Mouse (Mus musculus): ENCODE data around the gene Chit1.

The Chit1 gene

DNA sequence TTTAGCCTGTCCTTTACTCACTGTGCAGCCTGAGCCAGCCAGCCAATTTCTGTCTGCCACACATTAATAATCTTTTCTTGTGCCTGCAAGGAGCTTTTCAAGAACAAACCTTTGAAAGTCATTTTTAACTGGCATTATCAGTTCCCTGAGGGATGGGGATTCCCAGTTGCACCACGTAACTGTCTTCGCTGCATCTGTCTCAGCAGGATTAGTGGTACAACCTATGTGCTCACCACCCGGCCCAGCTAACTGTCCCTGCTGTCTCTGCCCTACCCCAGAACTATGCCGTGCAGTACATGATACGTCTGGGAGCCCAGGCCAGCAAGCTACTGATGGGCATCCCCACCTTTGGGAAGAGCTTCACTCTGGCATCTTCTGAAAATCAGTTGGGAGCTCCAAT is 77.2 kb downstream of the Chit1 start:
- DNase-seq (ENCODE audit: low read depth, low spot score): no peak

DNA sequence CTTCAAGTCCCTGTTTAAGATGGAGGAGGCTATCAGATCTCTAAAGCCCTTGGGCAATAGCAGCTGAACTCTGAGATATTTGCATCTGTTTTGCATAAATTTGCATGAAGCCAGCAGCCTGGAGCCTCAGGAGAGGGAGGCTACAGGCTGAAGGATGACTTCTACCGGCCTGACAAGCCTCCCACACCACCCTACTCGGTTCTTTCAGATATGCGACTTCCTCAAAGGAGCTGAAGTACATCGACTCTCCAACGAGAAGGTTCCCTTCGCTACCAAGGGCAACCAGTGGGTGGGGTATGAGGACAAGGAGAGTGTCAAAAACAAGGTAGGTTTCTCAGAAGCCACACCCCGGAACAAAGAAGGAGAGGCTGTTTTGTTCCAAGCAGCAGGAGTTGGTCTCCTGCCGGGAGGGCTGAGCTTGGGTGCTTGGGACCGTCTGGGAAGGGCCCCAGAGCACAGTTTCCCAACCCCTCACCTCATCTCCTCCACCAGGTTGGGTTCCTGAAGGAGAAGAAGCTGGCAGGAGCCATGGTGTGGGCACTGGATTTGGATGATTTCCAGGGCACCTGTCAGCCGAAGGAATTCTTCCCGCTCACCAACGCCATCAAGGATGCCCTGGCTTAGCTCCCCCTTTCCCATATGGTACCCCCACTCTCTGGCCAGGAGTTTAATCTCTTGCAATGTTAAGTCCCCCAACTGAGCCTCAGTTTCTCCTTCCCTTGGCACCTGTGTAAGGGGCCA is 78.1 kb downstream of the Chit1 start:
- peak; percentile 71 for DNase-seq (ENCODE audit: low read depth, low spot score)

DNA sequence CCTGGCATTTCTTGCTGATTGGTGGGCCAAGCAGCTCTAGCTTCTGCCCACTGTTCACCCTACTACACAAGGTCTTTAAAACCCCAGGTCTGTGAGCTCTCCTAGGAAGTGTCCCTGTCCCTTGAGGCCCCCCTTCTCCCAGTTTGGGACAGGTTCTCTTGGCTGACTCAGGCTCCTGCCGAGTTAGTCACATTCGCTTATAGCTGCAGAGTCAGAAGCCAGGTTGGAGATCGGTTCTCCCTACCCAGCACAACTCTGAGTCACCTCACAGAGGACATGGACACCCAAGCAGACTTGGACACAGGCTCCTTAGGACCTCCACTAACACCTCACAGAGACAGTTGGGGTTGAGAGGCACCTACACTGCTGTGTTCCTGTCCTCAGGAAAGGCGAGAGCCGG is 80.2 kb downstream of the Chit1 start:
- no peak for DNase-seq (ENCODE audit: low read depth, low spot score)

DNA sequence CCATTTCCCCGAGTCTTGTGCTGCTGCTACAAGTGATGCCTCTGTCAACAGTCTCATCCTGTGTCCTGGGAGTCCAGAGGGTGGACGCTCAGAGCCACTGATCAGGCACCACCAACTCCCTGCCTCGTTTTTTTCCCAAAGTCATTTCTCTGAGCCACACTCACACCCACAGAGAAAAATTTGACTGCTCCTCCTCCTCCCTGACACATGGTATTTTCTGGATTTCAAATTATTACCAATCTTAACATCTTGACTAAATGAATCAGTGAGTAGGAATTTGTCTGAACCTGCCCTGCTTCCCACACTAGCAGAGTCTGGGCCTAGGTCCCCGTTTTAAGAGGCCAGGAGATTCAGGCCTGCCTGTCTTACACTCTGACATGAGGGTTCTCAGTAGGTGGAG is 81.0 kb downstream of the Chit1 start:
- no peak for DNase-seq (ENCODE audit: low read depth, low spot score)

DNA sequence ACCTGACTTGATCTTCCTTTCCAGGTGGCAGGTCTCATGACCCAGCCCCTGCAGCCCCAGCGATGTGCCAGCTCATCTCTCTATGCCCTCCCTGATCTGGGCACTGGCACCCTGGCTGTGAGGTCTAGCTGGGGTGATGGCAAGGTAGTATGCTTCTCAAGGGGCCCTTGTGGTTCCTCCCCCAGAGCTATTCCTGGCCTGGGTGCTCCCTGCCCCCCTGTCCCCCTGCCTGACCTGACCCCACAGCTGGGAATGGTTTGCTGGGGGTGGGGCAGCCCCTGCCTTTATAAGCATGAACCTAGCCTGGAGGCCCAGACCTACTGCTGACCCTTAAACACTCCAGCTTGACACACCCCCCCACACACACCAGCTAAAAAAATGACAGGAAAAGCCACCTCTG is 82.1 kb downstream of the Chit1 start, which contains the start of gene Mybph:
TSS of gene Mybph (plus strand) at position 323 of the 400 bp plus-strand sequence.
- no peak for DNase-seq (ENCODE audit: low read depth, low spot score)

DNA sequence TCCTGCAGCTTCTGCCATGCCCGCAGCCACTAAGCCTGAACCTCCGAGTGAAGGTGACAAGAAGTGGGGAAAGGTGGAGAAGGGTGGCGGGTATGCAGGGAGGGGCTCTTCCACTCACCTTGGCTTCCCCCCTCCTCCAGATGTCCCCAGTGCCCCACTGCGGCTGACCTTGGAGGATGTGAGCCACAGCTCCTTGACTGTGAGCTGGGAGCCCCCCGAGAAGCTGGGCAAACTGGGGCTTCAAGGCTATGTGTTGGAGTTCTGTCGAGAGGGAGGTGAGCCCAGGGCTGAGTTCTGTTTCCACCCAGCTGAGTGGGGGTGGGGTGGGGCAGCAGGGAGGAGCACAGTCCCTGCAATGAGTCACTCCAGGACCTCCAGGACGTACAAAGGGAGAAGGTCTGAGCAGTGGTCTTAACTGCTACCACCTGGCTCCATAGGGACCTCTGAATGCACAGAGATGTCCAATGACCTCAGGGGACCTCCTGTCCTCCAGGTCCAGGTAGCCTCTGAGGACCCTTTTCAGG is 82.7 kb downstream of the Chit1 start:
- DNase-seq (ENCODE audit: low read depth, low spot score): no peak

DNA sequence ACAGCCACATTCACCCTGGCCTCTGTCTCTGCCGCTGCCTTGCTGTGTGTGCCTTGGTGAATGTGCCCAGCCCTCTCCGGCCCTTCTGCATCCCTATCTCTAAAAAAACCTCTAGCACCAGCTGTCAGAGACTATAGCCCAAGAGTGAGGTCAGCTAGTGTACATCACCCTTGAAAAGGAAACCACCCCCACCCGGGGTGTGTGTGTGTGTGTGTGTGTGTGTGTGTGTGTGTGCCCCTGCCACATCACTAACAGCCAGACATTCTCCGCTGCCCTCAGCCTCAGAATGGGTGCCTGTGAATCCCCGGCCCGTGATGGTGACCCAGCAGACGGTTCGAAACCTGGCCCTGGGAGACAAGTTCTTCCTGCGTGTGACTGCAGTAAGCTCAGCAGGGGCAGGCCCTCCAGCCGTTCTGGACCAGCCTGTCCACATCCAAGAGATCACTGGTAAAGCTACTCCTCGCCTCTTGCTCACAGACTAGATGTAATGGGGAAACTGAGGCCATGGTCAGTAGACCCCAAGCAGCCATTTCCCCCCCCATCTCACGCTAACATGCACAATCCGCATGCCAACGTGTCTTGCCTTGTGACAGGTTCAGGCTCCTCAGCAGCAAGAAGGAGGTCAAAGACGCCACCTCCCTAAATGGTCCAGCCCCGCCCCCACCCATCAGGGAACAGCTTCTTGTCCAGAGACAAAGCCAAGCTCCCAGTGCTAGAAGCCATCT is 83.4 kb downstream of the Chit1 start:
- no peak for DNase-seq (ENCODE audit: low read depth, low spot score)

DNA sequence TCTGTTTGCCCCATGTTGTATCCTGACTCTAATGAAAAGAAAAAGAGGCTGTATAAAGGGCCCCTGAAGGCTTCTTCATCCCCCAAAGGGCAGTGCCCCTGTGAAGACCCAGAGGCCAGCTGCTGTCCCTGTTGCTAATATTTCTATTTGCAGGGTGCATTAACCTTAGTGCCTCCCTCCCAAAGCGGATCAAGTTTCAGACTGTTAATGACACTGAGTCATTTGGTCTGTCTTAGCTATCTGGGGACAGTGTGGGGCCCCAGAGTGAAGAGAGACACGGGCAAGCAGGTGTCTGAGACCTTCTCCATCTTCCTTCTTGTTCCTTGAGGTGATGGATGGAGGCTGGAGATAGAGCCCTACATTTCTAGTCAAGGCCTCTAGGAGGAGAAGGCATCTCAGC is 84.1 kb downstream of the Chit1 start:
- DNase-seq (ENCODE audit: low read depth, low spot score): no peak

DNA sequence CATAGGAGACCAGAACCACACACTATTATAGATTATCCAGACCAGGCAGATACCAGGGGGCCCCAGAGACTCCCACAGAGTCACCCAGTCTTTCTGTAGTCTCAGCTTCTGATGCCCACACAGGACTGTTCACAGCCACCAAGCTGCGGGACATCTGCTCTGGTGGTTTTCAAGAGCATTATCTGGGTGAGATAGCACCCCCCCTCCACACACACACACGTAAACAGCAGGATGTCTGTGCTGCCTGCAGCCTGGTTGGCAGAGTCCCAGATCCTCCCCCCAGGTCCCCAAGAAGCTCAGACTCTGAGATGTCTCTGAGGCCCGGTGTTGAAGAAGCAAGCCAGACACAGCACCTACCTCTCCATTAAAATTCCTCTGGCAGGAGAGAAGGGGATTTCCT is 84.5 kb downstream of the Chit1 start:
- DNase-seq (ENCODE audit: low read depth, low spot score): no peak

DNA sequence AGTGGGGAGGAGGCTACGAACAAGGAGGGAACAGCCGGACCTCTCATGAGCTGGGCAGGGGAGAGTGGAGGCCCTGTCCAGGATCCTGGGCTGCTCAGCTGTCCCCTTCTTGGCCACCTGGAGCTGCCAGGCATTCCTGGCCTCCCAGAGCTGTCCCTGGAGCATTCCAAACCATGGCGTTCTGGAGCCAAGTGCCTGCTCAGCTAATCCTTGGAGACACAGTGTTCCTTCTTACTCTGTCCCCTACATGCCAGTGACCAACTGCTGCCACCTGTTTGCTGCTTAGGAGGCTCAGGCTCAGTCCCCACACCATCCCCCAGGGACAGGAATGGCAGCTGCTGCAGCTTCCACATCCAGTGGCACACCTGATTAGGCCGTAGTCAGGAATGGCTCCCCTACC is 84.9 kb downstream of the Chit1 start:
- no peak for DNase-seq (ENCODE audit: low read depth, low spot score)

DNA sequence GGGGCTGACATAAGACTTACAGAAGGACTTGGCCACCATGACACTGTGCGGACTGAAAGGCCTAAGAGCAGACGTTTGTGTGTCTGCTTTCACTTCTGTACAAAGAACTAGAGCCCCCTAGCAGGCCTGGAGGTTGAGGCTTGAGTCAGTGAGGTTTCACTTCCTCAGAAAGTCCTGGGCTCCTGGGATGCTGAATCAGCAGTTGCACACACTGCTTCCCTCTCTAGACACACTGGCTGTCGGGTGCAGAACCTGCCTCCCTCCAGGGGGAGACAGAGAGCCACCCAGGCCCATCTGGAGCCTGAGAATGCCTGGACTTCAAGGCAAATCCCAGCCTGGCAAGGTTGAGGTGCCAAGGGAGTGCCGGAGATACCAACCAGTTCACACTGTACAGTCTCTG is 85.3 kb downstream of the Chit1 start:
- peak; percentile 36 for DNase-seq (ENCODE audit: low read depth, low spot score)

DNA sequence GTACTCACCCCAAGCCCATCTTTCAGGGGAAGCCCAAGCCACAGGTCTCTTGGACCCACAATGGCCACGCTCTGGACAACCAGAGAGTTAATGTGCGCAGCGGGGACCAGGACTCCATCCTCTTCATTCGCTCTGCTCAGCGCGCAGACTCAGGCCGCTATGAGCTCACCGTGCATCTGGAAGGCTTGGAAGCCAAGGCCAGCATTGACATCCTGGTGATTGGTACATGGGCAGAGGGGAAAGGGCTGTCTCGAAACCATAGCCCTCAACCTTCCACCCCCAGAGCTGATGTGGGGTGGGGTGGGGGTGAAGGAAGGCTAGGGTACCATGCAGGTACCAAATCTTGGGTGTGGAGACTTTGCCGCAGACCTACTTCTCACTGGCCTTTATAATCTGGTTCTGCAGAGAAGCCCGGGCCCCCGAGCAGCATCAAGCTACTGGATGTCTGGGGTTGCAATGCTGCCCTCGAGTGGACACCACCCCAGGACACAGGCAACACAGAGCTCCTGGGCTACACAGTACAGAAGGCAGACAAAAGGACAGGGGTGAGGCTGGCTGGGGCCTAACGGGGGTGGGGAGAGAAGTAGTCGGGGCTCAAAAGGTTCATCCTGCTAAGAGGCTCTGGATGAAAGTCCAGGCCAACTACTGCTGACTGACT is 86.4 kb downstream of the Chit1 start:
- no peak for DNase-seq (ENCODE audit: low read depth, low spot score)

DNA sequence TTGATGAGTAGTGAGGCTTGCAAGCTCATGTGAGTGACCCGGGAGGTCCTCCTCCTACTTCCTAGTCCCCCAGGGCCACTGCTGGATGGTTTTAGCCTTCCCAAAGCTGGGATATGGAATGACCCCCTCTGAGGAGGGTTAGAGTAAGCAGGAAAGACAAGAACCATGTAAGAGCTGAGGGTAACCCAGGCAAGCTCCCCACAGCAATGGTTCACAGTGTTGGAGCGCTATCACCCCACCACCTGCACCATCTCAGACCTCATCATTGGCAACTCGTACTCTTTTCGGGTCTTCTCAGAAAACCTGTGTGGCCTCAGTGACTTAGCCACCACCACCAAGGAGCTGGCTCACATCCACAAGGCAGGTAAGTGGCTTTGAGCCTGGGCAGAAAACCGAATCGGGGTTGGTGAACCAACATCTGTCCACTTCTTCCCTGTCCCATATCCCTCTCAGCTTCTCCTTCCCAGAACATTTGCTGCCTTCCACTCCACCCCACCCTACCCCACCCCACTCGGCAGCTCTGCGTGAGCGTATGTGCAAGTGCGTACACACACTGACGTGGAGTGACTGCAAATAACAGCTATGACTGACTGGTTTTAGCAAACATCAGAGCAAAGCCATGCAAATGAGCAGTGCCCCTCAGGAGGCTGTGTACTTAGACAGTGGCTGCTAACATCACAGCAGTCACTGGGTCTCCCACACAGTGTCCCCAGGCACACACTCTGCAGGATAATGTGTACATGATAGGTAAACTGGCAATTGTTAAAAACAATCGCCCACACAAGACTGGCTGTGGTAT is 87.4 kb downstream of the Chit1 start:
- DNase-seq (ENCODE audit: low read depth, low spot score): no peak

DNA sequence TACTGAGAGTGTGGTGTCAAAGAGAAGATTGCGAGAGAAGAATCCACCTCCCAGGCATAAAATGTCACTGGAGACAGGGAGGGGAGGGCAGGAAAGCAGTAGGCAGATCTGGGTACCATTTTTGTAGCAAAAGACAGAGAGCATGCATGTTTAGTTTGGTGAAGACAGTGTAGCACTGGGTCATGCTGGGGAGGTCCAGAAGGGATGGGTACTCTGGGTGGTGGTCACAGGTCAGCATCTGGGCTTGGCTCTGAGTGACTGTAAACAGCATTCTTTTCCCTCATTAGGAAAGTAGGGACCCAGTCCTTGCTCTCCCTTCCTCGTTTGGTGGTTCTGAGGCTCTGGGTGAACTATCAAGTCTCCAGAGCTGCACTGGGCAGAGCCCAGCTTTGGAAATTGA is 89.4 kb downstream of the Chit1 start:
- DNase-seq (ENCODE audit: low read depth, low spot score): no peak
